Mouse (Mus musculus) small intestine, adult 2 months (tissue): ENCODE results near the gene Krtdap.

Experiments
- CTCF ChIP-seq: fragments of 200-500 bp; IDR thresholded peaks from 2 replicates; pipeline ENCODE4 v1.5.1; 2012; ENCODE audit warnings: low read depth, mild to moderate bottlenecking, control low read depth, inconsistent platforms, low read length, moderate library complexity, mixed read lengths; ENCODE audit not compliant: insufficient replicate concordance, insufficient read length; ENCODE audit errors: extremely low read depth
- POLR2A ChIP-seq: fragments of 200-500 bp; IDR thresholded peaks from 2 replicates; pipeline ENCODE4 v1.6.1; 2012; ENCODE audit warnings: low read depth, mild to moderate bottlenecking, control low read depth, inconsistent platforms, low read length, moderate library complexity

DNA sequence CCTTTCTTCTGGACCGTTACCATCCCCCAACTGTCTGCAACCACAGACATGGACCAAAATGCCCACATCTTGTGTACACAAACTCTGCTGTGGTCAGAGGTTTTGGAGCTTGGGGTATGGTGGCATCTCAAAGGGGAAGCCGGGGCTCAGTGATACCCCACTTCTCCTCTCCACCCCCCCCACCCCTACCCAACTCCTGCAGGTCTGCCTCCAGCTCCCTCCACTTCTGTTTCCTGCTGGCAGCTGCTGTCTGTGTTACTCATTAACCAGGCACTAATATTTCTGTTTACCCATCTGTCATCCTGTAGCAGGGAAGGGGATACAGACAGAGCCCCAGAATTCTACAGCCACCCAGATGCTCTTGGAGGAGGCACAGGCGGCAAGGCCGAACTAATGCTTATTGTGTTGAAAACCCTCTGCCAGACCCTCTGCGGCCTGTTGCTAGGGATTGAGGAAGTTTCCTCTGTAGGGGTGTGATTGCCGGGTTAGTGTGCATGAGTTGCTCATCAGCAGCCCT is 24.7 kb downstream of the Krtdap start:
- TF ChIP-seq CTCF (no peak), POLR2A (no peak)
